Mouse (Mus musculus) neural tube, embryonic 15.5 days (tissue): Measurements from ENCODE around the gene Hoxa4. TPM values are rescaled to one million over a fixed set of nuclear protein-coding genes. Genes with fewer than 3 reads are reported as not detected.

ENCODE experiments used
- ATAC-seq: fragments of 200-750 bp; cut with Nextera tagmentation; 2 replicates; pipeline ENCODE4 v1.8.0; 2017; ENCODE audit warnings: mild to moderate bottlenecking, moderate TSS enrichment, moderate library complexity; ENCODE audit not compliant: low FRiP score
- H3K27ac ChIP-seq: fragments of 300-500 bp; sonication (generic); replicated peaks from 2 replicates; pipeline ENCODE4 v1.5.1; 2015; ENCODE audit warnings: mild to moderate bottlenecking, inconsistent platforms
- H3K27me3 ChIP-seq: fragments of 300-500 bp; sonication (generic); replicated peaks from 2 replicates; pipeline ENCODE4 v1.6.1; 2015; ENCODE audit warnings: inconsistent platforms
- H3K36me3 ChIP-seq: fragments of 300-500 bp; sonication (generic); 2 replicates; pipeline ENCODE4 v1.6.1; 2015; ENCODE audit warnings: inconsistent platforms
- H3K4me1 ChIP-seq: fragments of 300-500 bp; sonication (generic); 2 replicates; pipeline ENCODE4 v1.6.1; 2015; ENCODE audit warnings: inconsistent platforms
- H3K4me2 ChIP-seq: fragments of 300-500 bp; sonication (generic); 2 replicates; pipeline ENCODE4 v1.6.1; 2015; ENCODE audit warnings: inconsistent platforms, mild to moderate bottlenecking, moderate library complexity
- H3K4me3 ChIP-seq: fragments of 300-500 bp; sonication (generic); replicated peaks from 2 replicates; pipeline ENCODE4 v1.5.1; 2015; ENCODE audit warnings: mild to moderate bottlenecking, inconsistent platforms
- H3K9ac ChIP-seq: fragments of 300-500 bp; sonication (generic); replicated peaks from 2 replicates; pipeline ENCODE4 v1.6.1; 2015; ENCODE audit warnings: mild to moderate bottlenecking, inconsistent platforms
- H3K9me3 ChIP-seq: fragments of 300-500 bp; sonication (generic); replicated peaks from 2 replicates; pipeline ENCODE4 v1.6.1; 2016; ENCODE audit warnings: inconsistent platforms
- WGBS: fragments of 180-500 bp; shearing (Covaris S2); methylation state at CpG from one replicate; pipeline ENCODE4 v1.1.7; 2015; ENCODE audit warnings: mixed read lengths; 5-methylcytosine and 5-hydroxymethylcytosine counted together
- polyA plus RNA-seq: library from polyadenylated mRNA; unstranded; fragments of >200 nt; fragmentation: Nextera tagmentation; extraction: Ambion mirVana; gene quantifications from 2 replicates; pipeline ENCODE4 v1.2.1, GENCODE M21; 2015

Gene Hoxa4
- polyA plus RNA-seq, 1 experiment from 2014 or later, result 5.7 TPM

DNA sequence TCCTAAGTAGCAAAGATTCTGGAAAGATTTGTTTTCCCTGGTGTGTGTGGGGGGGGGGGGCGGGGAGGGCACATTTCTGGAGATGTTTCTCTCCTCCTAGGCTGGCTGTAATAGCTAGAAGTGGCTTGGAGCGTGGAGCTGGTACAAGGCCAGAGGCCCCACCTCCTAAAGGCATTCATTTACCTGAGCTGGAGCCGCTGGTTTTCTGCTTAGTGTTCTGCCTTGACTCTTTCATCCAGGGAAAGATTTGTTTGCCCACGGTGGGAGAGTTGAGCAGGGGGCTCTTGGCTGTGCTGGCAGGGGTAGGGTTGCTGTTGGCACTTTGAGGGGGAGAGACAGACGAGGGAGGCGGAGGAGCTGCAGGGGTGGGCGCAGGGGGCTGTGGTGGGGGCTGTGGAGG lies 19.6 kb downstream of the Hoxa4 start:
- H3K4me3 ChIP-seq, result peak overlapping the region; percentile 38
- H3K27ac ChIP-seq, result peak overlapping the region; percentile 94
- no peaks in the 10 kb centered on the region for H3K9me3 ChIP-seq
- 3% methylated on average over 7 of the region's 7 CpGs for WGBS
- peak overlapping the region; percentile 68 for H3K4me2 ChIP-seq
- H3K36me3 ChIP-seq, result no peaks in the 10 kb centered on the region
- peak; percentile 36 for ATAC-seq
- peaks cover 88% of the 10 kb centered on the region for H3K4me1 ChIP-seq
- no peaks in the 10 kb centered on the region for H3K27me3 ChIP-seq
- H3K9ac ChIP-seq, result peak overlapping the region; percentile 48

DNA sequence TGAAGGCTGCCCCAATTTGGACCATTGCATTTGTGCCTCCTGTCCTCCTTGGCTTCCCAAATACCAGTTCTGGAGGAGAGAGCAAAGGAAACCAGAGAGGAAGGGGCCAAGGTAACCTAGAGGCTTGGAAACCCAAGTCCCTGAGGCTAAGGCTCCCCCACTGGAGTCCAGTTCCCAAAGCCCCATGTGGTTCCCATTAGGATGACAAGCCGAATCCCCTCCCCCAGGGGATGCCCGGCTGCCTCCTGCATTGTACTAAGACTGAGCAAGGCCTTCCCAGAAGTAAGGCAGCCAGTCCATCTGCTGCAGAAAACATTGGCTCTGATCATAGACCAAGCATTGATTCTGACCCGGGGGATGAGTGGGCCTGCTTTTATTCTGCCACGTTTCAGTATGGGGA lies 20.2 kb downstream of the Hoxa4 start:
- ATAC-seq, result no peak
- Histone ChIP-seq H3K4me3 (no peak overlapping the region), H3K9me3 (no peaks in the 10 kb centered on the region), H3K27me3 (no peaks in the 10 kb centered on the region), H3K4me2 (peak overlapping the region; percentile 68), H3K36me3 (no peaks in the 10 kb centered on the region), H3K4me1 (peaks cover 88% of the 10 kb centered on the region), H3K9ac (0 out of 2 replicates have a peak overlapping the region, but pooled peaks have one; percentile 34), H3K27ac (peak overlapping the region; percentile 94)
- 11% methylated on average over 4 of the region's 4 CpGs for WGBS

- peak overlapping the region; percentile 1; the same call in 1 of the 2 replicates for H3K4me3 ChIP-seq
- H3K36me3 ChIP-seq, result no peaks in the 10 kb centered on the region
- H3K4me1 ChIP-seq, result peaks cover 87% of the 10 kb centered on the region
- no peaks in the 10 kb centered on the region for H3K27me3 ChIP-seq
- H3K9me3 ChIP-seq, result no peaks in the 10 kb centered on the region
- H3K27ac ChIP-seq, result peak overlapping the region; percentile 94
- H3K9ac ChIP-seq, result peak overlapping the region; percentile 34; the same call in 1 of the 2 replicates
- 23% methylated on average over 5 of the region's 5 CpGs for WGBS
- no peak for ATAC-seq
- H3K4me2 ChIP-seq, result peak overlapping the region; percentile 68
These were observed 20.7 kb downstream of the Hoxa4 start for GRCm38 (mm10) chr6:52170898-52171223.

DNA sequence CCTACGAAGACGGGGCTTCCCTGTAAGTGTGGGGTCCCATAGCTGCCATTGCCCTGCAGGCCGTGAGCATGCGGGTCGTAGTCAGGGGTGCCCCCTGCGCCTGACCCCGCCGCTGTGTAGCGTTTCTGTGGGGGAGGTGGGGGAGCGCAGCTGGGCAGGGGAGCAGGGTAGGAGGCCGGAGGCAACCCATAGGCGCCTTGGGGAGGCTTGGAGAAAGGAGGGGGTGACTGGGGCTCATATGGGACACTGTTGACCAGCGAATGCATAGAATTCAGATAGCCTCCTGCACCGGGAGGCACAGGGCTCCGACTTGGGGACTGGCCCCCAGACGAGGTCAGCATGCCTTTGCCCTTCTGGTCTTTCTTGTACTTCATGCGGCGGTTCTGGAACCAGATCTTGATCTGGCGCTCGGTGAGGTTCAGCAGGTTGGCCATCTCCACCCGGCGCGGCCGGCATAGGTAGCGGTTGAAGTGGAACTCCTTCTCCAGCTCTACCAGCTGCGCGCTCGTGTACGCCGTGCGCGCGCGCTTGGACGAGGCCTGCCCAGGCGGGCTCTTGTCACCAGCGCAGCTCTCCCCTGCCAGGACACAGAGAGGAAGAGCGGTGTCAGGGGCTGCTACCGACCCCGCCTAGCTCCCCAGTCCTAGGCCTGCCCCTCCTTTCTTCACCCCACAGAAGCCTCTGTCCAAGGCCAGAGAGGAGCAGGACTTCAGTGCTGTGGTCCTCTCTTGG lies 21.2 kb downstream of the Hoxa4 start:
- Histone ChIP-seq H3K36me3 (no peaks in the 10 kb centered on the region), H3K9me3 (no peaks in the 10 kb centered on the region), H3K9ac (peak overlapping the region; percentile 34), H3K4me1 (peaks cover 88% of the 10 kb centered on the region), H3K27me3 (no peaks in the 10 kb centered on the region), H3K27ac (peak overlapping the region; percentile 94), H3K4me2 (peak overlapping the region; percentile 68), H3K4me3 (peak overlapping the region; percentile 1; the same call in 1 of the 2 replicates)
- no peak for ATAC-seq
- 8% methylated on average over 40 of the region's 40 CpGs for WGBS

- H3K4me1 ChIP-seq, result peaks cover 88% of the 10 kb centered on the region
These were observed 21.9 kb downstream of the Hoxa4 start for GRCm38 (mm10) chr6:52169499-52170165.

GRCm38 (mm10) chr6:52168191-52169055 lies 23.1 kb downstream of the Hoxa4 start:
- Histone ChIP-seq H3K27me3 (no peaks in the 10 kb centered on the region), H3K4me2 (peak overlapping the region; percentile 86), H3K9ac (peak overlapping the region; percentile 21), H3K9me3 (no peaks in the 10 kb centered on the region), H3K36me3 (no peaks in the 10 kb centered on the region), H3K27ac (peak overlapping the region; percentile 91), H3K4me3 (peak overlapping the region; percentile 28), H3K4me1 (peaks cover 95% of the 10 kb centered on the region)
- ATAC-seq, result no peak
- 8% methylated on average over 42 of the region's 42 CpGs for WGBS

More at GRCm38 (mm10) chr6:52169499-52170165, 21.9 kb downstream of the Hoxa4 start:
- H3K9me3 ChIP-seq, result no peaks in the 10 kb centered on the region
- H3K4me2 ChIP-seq, result peak overlapping the region; percentile 68
- H3K36me3 ChIP-seq, result no peaks in the 10 kb centered on the region
- ATAC-seq, result no peak
- peak overlapping the region; percentile 94 for H3K27ac ChIP-seq
- WGBS, result 15% methylated on average over 16 of the region's 16 CpGs
- H3K4me3 ChIP-seq, result peak overlapping the region; percentile 1; the same call in 1 of the 2 replicates
- H3K9ac ChIP-seq, result peak overlapping the region; percentile 34
- no peaks in the 10 kb centered on the region for H3K27me3 ChIP-seq

GRCm38 (mm10) chr6:52167736-52168161 lies 23.8 kb downstream of the Hoxa4 start:
- Histone ChIP-seq H3K9ac (peak overlapping the region; percentile 21), H3K9me3 (no peaks in the 10 kb centered on the region), H3K4me1 (peaks cover 96% of the 10 kb centered on the region), H3K4me2 (peak overlapping the region; percentile 86), H3K36me3 (no peaks in the 10 kb centered on the region), H3K27ac (peak overlapping the region; percentile 91), H3K4me3 (peak overlapping the region; percentile 28), H3K27me3 (no peaks in the 10 kb centered on the region)
- WGBS, result 10% methylated on average over 14 of the region's 14 CpGs
- ATAC-seq, result no peak

GRCm38 (mm10) chr6:52167176-52167575 lies 24.4 kb downstream of the Hoxa4 start:
- 25% methylated on average over 1 of the region's 1 CpGs for WGBS
- H3K36me3 ChIP-seq, result no peaks in the 10 kb centered on the region
- no peak for ATAC-seq
- peak overlapping the region; percentile 21 for H3K9ac ChIP-seq
- peak overlapping the region; percentile 91 for H3K27ac ChIP-seq
- H3K4me2 ChIP-seq, result peak overlapping the region; percentile 86
- H3K4me1 ChIP-seq, result peaks cover 94% of the 10 kb centered on the region
- H3K9me3 ChIP-seq, result no peaks in the 10 kb centered on the region
- no peaks in the 10 kb centered on the region for H3K27me3 ChIP-seq
- H3K4me3 ChIP-seq, result no peak overlapping the region; the same call in 1 of the 2 replicates

DNA sequence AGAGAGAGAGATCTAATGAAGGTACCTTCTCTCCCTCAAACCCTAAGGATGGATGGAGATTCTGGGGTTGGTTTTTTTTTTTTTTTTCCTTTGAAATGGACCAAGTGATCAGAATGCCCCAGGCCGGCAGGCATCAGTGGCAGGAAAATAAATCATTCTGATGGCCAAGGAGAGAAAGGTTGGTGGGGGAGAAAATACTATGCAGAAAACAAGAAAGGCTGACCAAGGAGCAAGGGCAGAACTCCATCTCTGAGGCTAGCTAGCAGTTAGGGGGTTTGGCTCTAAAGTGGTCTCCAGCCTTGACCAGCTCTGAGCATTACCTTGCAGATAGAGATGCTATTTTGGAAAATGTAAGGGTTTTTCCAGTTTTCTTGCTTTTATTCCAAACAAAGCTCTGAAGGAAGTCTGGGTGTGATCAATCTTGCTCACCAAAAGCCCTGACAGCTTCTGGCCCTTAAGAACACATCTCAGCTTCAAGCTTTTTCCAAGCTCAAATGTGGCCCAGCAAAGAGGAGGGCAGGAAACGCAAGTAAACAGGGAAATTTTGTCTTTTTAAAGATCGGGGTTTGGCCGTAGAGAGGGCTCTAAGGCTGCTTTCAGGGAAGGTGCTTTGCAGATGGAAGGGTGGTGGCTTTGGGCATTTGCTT lies 25.0 kb downstream of the Hoxa4 start:
- no peak for ATAC-seq
- no peaks in the 10 kb centered on the region for H3K9me3 ChIP-seq
- peak overlapping the region; percentile 21 for H3K9ac ChIP-seq
- H3K4me3 ChIP-seq, result 0 out of 2 replicates have a peak overlapping the region, but pooled peaks have one; percentile 12
- no peaks in the 10 kb centered on the region for H3K27me3 ChIP-seq
- peak overlapping the region; percentile 86 for H3K4me2 ChIP-seq
- 18% methylated on average over 4 of the region's 4 CpGs for WGBS
- H3K27ac ChIP-seq, result peak overlapping the region; percentile 91
- H3K4me1 ChIP-seq, result peaks cover 94% of the 10 kb centered on the region
- no peaks in the 10 kb centered on the region for H3K36me3 ChIP-seq

DNA sequence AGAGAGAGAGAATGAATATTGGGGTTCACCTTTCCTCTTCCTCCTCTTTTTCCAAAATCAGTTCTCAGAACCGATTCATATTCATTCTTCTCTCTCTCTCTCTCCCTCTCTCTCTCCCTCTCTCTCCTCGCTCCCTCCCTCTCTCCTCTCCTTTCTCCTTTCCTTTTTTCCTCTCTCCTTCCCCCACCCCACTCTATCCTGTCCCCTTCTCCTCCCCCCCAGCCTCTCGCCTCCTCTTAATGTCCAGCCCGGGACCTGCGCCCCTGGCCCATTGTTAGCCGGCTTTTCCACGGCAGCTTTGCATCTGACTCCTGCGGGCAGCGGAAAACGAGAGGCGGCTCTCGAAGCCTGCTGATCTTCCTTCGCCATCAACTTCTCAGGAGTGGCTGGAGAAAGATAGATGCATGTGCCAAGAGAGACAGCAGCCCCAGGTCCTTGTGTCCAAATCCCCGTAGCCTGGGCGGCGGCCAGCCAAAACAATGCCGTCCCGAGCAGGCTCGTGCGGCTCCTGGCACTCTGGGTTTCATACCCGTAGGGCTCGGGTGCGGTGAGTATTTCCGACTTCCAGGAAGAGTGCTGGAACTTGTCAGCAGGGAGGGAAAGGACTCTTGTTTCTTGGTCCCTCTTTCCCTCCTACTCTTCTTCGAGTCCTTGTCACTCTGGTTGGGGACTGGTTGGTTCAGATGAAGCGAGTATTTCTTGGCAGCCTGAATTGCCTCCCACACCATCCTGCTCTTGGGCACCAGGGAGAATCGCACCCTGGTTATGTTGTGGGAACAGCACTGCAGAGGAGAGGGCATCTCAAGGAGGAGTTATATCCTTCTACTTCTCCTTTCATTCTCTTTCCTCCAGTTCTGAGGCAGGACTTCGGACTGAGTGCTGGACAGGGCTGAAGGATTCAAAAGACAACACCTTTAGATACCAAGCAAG lies 25.8 kb downstream of the Hoxa4 start:
- H3K4me1 ChIP-seq, result peaks cover 92% of the 10 kb centered on the region
- H3K9me3 ChIP-seq, result no peaks in the 10 kb centered on the region
- H3K27ac ChIP-seq, result peak overlapping the region; percentile 91
- H3K27me3 ChIP-seq, result no peaks in the 10 kb centered on the region
- H3K4me3 ChIP-seq, result peak overlapping the region; percentile 45
- H3K9ac ChIP-seq, result peak overlapping the region; percentile 66
- 5% methylated on average over 27 of the region's 28 CpGs for WGBS
- ATAC-seq, result no peak
- H3K4me2 ChIP-seq, result peak overlapping the region; percentile 86
- no peaks in the 10 kb centered on the region for H3K36me3 ChIP-seq
